Mouse (Mus musculus): ENCODE measurements around the gene Birc2.
"Not testable (repeated sequence)": the region's sequence is repeated elsewhere in the genome, so short reads cannot be mapped to it uniquely, and the experiment has no call there.

The Birc2 gene

GRCm38 (mm10) chr9:7836905-7837805, at the start of gene Birc2:
Gene Birc2, minus strand, starts transcription at chr9:7837064.
- DNase-seq, result peak; percentile 96 to 98

GRCm38 (mm10) chr9:7884346-7884745, 47.5 kb upstream of the Birc2 start:
- no peak for DNase-seq

- no peak for DNase-seq
These were observed 45.5 kb upstream of the Birc2 start for GRCm38 (mm10) chr9:7882304-7882865.

GRCm38 (mm10) chr9:7873511-7874211, 36.8 kb upstream of the Birc2 start:
- no peak for DNase-seq

- peak; percentile 22 to 32 for DNase-seq
These were observed 36.0 kb upstream of the Birc2 start, which contains the start of gene Birc3 for GRCm38 (mm10) chr9:7872775-7873439. Gene Birc3, minus strand, starts transcription at chr9:7873186.

- no peak for DNase-seq
These were observed 35.3 kb upstream of the Birc2 start for GRCm38 (mm10) chr9:7872044-7872774.

GRCm38 (mm10) chr9:7871316-7872043, 34.6 kb upstream of the Birc2 start:
- no peak for DNase-seq

- DNase-seq, result no peak
These were observed 33.9 kb upstream of the Birc2 start for GRCm38 (mm10) chr9:7870556-7871315.

- DNase-seq, result no peak
These were observed 32.1 kb upstream of the Birc2 start for GRCm38 (mm10) chr9:7868838-7869491.

GRCm38 (mm10) chr9:7867981-7868380, 31.1 kb upstream of the Birc2 start:
- no peak for DNase-seq

- not testable (repeated sequence) for DNase-seq
These were observed 30.1 kb upstream of the Birc2 start for GRCm38 (mm10) chr9:7866981-7867380.

- DNase-seq, result no peak
These were observed 24.1 kb upstream of the Birc2 start for GRCm38 (mm10) chr9:7860976-7861375.

- no peak for DNase-seq
These were observed 19.0 kb upstream of the Birc2 start for GRCm38 (mm10) chr9:7855912-7856311.

GRCm38 (mm10) chr9:7855374-7855773, 18.5 kb upstream of the Birc2 start:
- peak; percentile 24 to 50 for DNase-seq

- peak; percentile 33 to 58 for DNase-seq
These were observed 17.3 kb upstream of the Birc2 start for GRCm38 (mm10) chr9:7854196-7854595.

GRCm38 (mm10) chr9:7852346-7853230, 15.7 kb upstream of the Birc2 start:
- no peak for DNase-seq

- no peak for DNase-seq
These were observed 15.0 kb upstream of the Birc2 start for GRCm38 (mm10) chr9:7851841-7852240.

- DNase-seq, result no peak
These were observed 11.3 kb upstream of the Birc2 start for GRCm38 (mm10) chr9:7848191-7848590.

- DNase-seq, result no peak
These were observed 9.9 kb upstream of the Birc2 start for GRCm38 (mm10) chr9:7846667-7847199.
